Mouse (Mus musculus) megakaryocyte progenitor cell, adult 5-6 weeks (primary cell): ENCODE measurements around the gene Ogdh. TPM values are rescaled to one million over a fixed set of nuclear protein-coding genes. Genes with fewer than 3 reads are reported as not detected.
"Not testable (repeated sequence)": the region's sequence is repeated elsewhere in the genome, so short reads cannot be mapped to it uniquely, and the experiment has no call there.

Experiments
- ATAC-seq: replicated peaks from 2 replicates; pipeline ENCODE4 v1.8.0; 2016; ENCODE audit warnings: mild to moderate bottlenecking, moderate TSS enrichment, inconsistent platforms; ENCODE audit not compliant: poor library complexity
- total RNA-seq, 2 experiments: library from RNA; stranded (forward) in 1 of 2; stranded (reverse) in 1 of 2; fragments of 157-497, 149-512 nt in 1 of 2; fragments of 200-1000 nt in 1 of 2; gene quantifications; 2 replicates each; pipeline versions ENCODE4 v1.2.3 to v1.2.4; 2015 to 2017

Gene Ogdh
- total RNA-seq (2015) (110 and 113 TPM in 2 replicates), total RNA-seq (2017) (84.7 and 91.1 TPM in 2 replicates)

DNA sequence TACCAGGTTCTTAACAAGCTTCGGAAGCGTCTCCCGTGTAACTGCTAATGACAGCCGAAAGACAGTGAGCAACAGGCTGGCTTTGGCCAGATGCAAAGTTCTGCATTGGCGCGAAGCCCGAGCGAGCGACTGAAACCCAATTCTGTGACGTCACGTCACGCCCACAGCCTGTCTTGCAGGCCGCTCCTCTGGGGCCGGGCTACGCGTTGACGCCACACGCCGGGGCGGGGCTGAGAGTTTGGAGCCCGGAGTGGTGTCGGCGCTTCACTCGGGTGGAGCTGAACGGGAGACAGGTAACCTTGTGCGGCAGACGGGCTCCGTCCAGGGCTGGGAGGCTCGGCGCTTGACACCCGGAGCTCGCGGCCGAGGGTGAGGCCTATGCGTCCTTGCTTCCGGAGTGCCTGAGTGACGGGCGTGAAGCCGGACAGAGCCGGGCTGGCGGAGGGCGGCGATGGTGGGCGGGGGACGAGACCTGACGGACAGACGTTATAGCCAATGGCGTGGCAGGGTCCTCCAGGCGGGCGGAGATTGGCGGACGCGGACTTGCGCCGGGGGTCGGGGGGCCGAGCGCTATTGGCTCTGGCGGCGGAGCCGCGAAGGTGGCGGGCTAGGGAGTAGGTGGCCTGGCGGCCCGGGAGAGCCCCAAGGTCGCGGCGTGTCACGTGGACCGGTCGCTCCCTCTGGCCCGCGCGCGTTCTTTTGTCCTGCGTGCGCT, at the start of gene Ogdh:
Gene Ogdh, plus strand, starts transcription at position 233 of the 715 bp plus-strand sequence.
- peak; percentile 88 for ATAC-seq

GRCm38 (mm10) chr11:6244707-6245106, 46.7 kb upstream of the Ogdh start:
- ATAC-seq = no peak

DNA sequence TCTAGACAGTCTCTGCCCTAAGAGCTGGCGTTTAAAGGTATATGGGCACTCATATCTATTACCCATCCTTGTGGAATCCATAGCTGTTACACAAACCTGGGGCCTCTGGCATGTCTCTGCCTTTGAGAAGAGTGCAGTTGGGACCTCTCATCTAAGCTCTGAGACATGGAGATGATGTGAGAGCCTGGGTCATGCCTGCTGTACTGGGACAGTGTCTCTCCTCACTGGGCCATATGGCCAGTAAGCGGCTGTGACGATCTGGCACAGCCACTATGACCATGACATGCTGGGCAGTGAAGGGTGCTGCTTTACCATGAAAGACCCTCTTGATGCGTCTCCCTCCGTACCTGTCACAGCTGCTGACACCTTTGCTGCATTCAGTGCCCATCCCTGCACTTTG, 39.2 kb upstream of the Ogdh start:
- no peak for ATAC-seq

DNA sequence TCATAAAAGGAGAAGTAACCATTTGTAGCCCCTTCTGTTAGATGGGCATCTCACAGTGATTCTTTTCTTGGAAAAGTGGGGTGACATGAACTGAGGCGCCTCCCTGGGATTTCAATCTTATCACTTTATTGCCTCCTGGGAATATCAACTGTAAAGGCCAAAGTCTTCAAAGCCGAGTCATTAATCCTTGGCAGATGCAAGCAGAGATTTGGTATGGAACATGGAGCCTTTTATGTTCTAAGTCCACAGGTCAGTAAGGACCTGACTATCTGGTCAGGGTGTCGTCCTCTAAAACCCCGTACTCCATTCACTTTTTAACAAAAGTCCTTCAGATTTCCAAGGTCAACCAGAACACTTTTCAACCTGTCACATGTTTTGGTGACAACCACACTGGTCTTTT, 38.6 kb upstream of the Ogdh start:
- ATAC-seq = no peak

GRCm38 (mm10) chr11:6254602-6255001, 36.8 kb upstream of the Ogdh start:
- not testable (repeated sequence) for ATAC-seq

DNA sequence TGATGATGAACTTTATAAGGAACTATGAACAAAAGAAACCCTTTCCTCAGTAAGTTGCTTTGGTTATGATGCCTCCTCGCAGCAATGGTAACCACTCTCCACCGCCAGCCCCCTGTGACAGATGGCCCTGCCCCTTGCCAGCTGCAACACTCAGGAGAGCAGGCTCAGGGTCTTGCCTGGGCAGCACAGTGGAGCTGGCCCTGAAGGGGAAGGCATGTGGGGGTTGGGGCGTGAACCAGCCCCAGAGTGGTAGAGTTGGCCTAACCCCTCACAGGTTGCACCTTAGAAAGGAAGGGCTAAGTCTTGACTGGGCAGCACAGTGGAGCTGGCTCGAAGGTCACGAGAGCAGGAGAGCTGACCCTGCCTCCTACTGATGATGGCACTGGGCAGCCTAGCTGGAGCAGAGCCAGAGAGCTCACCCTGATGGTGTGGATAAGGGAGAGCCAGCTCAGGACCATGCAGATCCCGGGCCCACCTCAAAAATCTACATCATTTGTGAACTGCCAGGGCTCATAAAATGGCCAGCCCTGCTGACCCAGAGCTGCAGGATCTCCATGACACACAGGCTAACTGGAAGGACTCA, 34.9 kb upstream of the Ogdh start:
- ATAC-seq = peak; percentile 26; the same call in 1 of the 2 replicates

DNA sequence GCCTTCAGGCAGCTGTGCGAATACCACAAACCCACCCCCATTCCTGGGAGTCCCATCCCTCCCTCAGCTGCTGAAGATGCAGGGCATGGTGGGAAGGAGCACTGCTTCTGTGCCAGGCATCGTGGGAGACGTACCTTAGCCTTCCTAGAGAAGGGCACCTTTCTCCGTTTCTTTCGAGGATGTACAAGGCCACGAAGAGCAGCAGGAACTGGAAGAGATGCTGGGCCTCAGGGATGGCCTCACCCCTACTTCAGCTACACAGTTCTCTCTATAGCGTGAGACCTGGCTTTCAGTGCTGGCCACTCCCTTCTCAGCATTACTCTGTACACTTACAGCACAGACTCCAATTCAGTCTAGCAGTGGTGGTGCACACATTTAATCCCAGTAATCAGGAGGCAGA, 32.0 kb upstream of the Ogdh start:
- ATAC-seq = no peak

DNA sequence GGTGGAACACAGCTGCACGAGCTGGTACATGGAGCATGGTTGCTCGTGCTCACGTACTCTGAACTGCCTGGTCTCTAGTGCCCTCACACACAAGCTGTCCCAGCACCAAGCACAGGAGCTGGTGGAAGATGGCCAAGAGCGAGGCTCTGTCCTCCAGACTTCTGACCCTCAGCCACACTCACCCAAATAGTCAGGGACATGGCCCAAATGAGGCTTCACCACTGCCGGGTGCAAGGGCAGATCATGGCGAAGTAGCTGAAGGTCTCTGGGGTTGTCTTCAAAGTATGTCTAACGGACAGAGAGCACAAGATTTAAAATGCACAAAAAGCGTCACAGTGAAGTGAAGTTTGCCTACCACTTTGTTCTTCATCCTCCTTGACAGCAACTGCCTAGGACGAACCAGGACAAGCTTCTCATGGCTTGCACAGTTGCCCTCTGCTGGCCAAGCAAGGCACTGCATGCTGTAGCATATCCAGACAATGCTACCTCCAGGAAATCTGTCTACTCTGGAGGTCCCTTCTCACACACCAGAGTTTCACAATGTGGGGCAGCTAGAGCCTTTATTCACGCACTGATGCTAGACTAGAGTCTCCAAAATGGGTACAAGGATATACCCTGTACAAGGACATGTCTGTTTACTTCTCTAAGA, 29.9 kb upstream of the Ogdh start:
- peak; percentile 91 for ATAC-seq

DNA sequence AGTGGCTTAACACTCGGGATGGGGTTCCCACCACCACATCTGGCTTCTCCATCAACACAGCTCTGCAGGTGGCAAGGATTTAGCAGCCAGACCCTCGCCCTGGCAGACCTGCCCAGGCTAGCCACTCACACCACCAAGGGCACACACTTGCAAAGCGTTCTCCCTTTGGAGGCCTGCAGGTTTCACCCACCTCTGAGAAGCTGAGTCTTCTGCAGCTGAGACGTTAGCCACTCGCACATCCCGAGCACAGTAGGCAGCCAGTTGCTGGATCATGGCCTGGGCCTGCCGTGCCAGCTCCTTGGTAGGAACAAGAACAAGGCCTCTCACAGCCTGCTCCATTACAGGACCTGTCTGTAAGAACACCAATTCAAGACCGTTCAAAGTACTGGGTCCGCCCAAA, 24.8 kb upstream of the Ogdh start:
- no peak for ATAC-seq

- ATAC-seq = peak; percentile 95
These were observed 23.8 kb upstream of the Ogdh start, which contains the start of gene Ddx56 for GRCm38 (mm10) chr11:6267320-6268254. TSS of gene Ddx56 (minus strand) at chr11:6267772.

DNA sequence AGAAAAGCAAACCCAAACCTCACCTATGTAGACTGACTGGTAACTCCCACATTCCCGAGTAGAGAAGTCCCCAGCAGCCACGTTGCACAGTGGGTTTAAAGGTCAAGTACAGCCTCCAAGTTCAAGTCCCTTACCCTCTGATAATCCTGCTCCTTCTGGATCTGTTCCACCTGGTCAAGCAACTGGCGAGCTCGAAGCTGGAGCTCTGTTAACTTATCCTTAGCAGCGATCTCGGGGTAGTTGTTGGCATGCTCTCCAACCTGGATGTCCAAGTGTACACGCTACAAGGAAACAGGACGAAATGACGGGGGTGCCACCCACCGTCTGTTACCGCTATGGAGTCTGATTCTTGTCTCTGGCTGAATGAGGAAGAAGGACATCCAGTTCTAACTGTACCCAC, 17.8 kb upstream of the Ogdh start:
- ATAC-seq = no peak

GRCm38 (mm10) chr11:6274387-6275093, 16.9 kb upstream of the Ogdh start, which contains the start of gene Tmed4:
TSS of gene Tmed4 (minus strand) at chr11:6274870.
- peak; percentile 97 for ATAC-seq

- ATAC-seq = no peak
These were observed 16.3 kb upstream of the Ogdh start for GRCm38 (mm10) chr11:6275094-6275484.

DNA sequence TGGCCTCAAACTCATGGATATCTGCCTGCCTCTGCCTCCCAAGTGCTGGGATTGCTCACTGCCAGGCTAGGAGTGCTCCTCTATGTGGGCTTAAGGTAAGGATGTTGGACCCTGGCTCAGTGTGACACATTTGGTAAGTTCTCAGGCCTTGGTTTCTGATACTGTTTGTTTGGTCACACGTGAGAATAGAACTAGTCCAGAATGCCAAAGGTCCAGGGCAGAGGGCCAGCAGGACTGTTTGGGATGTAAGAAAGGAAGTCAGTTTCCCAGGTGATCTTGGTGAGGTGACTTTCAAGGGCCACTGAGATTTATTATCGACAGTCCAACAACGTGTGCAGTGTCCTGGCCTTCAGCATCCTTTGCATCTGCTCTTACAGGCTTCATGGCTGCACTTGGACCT, 15.0 kb upstream of the Ogdh start:
- ATAC-seq = no peak

GRCm38 (mm10) chr11:6282940-6283339, 8.5 kb upstream of the Ogdh start:
- ATAC-seq = no peak

DNA sequence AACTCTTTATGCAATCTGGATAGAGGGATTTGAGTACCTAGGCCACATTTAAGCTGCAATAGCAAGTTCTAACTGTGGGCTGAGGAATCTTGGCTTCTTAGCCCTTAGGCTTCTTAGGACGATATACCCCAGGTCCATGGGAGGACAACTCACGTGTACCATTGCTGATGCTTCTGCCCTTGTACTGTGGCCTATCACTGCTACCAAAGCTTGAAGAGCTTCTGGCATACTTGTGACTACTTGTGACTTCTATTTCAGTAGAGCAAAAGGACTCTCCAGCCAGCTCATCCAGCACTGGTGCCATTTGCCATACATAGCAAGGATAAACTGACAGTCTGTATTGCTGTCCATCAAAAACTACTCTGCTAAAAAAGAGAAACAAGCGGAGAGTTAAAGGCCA, 1.3 kb upstream of the Ogdh start:
- ATAC-seq = no peak

- ATAC-seq = no peak
These were observed 550 bp upstream of the Ogdh start for GRCm38 (mm10) chr11:6290883-6291282.

- peak; percentile 44 for ATAC-seq
These were observed 919 bp downstream of the Ogdh start for GRCm38 (mm10) chr11:6292116-6292987.

DNA sequence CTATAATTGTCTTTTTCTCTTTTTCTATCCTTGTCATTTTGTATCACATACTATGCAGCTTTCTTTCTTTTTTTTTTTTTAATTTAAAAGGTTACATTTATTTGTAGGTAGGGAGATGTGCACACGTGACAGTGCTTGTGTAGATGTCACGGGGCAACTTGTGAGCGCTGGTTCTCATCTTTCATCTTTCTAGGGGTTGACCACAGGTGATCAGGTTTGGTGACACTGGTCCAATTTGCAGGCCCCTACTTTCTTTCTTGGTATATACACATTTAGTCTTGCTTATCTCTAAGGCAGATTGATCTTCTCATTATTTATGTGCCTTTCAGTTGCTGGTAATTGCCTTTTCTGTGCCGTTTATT, 1.5 kb downstream of the Ogdh start:
- no peak for ATAC-seq
